Mouse (Mus musculus) stomach, postnatal 0 days (tissue): ENCODE measurements at regions not wholly inside any gene's neighbourhood (a gene's known extent, or its start where the extent isn't known, plus 50 kb on each side); places are given as distances from the start of the nearest gene placed in this dataset.

Experiments used
- CTCF ChIP-seq: IDR thresholded peaks from 2 replicates; pipeline ENCODE4 v1.5.1; 2016; ENCODE audit warnings: antibody characterized with exemption, low read depth, mild to moderate bottlenecking, moderate library complexity
- EP300 ChIP-seq: optimal IDR thresholded peaks from 2 replicates; pipeline ENCODE3; 2016; ENCODE audit warnings: antibody characterized with exemption

GRCm38 (mm10) chr14:25263121-25263520, 195.9 kb upstream of the Zmiz1 start:
- TF ChIP-seq CTCF, result no peak
- no peak for TF ChIP-seq EP300
